Mouse (Mus musculus): ENCODE measurements around the gene Mea1. TPM values are rescaled to one million over a fixed set of nuclear protein-coding genes. Genes with fewer than 3 reads are reported as not detected.
A peak's percentile ranks its signal among the peaks of the same experiment; 100 is the strongest.

Mea1 gene
- 67.4 and 77.4 TPM in 2 replicates for polyA plus RNA-seq (2016; fragmentation: Nextera tagmentation; extraction: Ambion mirVana)

- 92% methylated on average over 7 of the region's 9 CpGs for WGBS (ENCODE audit: insufficient replicate concordance)
- Histone ChIP-seq H3K27me3 (replicated peaks) (no peaks in the 10 kb centered on the region), H3K27ac (peak within 1 kb of the TSS; percentile 90), H3K9ac (peak within 1 kb of the TSS; percentile 85), H3K9me3 (replicated peaks) (no peaks in the 10 kb centered on the region), H3K4me1 (peaks cover 51% of the 10 kb centered on the region), H3K4me2 (peak within 1 kb of the TSS; percentile 85), H3K4me3 (peak within 1 kb of the TSS; percentile 81), H3K36me3 (peaks cover 54% of the 10 kb centered on the region)
- no peak for ATAC-seq
Observed at GRCm38 (mm10) chr17:46678416-46678815, at the start of gene Mea1. Mea1 (plus strand) TSS chr17:46678793.

GRCm38 (mm10) chr17:46629685-46630441, 48.7 kb upstream of the Mea1 start:
- peak; percentile 18 for ATAC-seq
- H3K27ac ChIP-seq, result peak overlapping the region; percentile 71
- H3K9me3 ChIP-seq (replicated peaks), result no peaks in the 10 kb centered on the region
- H3K27me3 ChIP-seq (replicated peaks), result peaks cover 57% of the 10 kb centered on the region
- H3K4me2 ChIP-seq, result peak overlapping the region; percentile 70
- no peak overlapping the region for H3K9ac ChIP-seq
- H3K4me1 ChIP-seq, result peaks cover 37% of the 10 kb centered on the region
- 19% methylated on average over 12 of the region's 12 CpGs for WGBS (ENCODE audit: insufficient replicate concordance)
- H3K36me3 ChIP-seq, result no peaks in the 10 kb centered on the region; the same call in 1 of the 2 replicates
- peak overlapping the region; percentile 66 for H3K4me3 ChIP-seq

GRCm38 (mm10) chr17:46636831-46637523, 41.6 kb upstream of the Mea1 start:
- no peak for ATAC-seq
- Histone ChIP-seq H3K9me3 (replicated peaks) (no peaks in the 10 kb centered on the region), H3K9ac (no peak overlapping the region; the same call in 1 of the 2 replicates), H3K4me1 (peaks cover 10% of the 10 kb centered on the region; the same call in 1 of the 2 replicates), H3K36me3 (peaks cover 8% of the 10 kb centered on the region), H3K27me3 (replicated peaks) (no peaks in the 10 kb centered on the region), H3K4me3 (no peak overlapping the region), H3K4me2 (peak overlapping the region; percentile 43), H3K27ac (no peak overlapping the region)
- WGBS (ENCODE audit: insufficient replicate concordance), result 25% methylated on average over 15 of the region's 15 CpGs

GRCm38 (mm10) chr17:46639929-46640328, 38.7 kb upstream of the Mea1 start:
- 49% methylated on average over 9 of the region's 9 CpGs for WGBS (ENCODE audit: insufficient replicate concordance)

GRCm38 (mm10) chr17:46642060-46642459, 36.5 kb upstream of the Mea1 start:
- no peak overlapping the region for H3K4me2 ChIP-seq
- 75% methylated on average over 17 of the region's 17 CpGs for WGBS (ENCODE audit: insufficient replicate concordance)
- H3K9me3 ChIP-seq (replicated peaks), result no peaks in the 10 kb centered on the region
- peaks cover 6% of the 10 kb centered on the region; the same call in 1 of the 2 replicates for H3K36me3 ChIP-seq
- H3K9ac ChIP-seq, result no peak overlapping the region
- H3K27ac ChIP-seq, result no peak overlapping the region
- no peak for ATAC-seq
- H3K4me1 ChIP-seq, result peaks cover 23% of the 10 kb centered on the region
- H3K27me3 ChIP-seq (replicated peaks), result no peaks in the 10 kb centered on the region
- no peak overlapping the region for H3K4me3 ChIP-seq

More at GRCm38 (mm10) chr17:46639929-46640328, 38.7 kb upstream of the Mea1 start:
- no peak overlapping the region for H3K27ac ChIP-seq
- peaks cover 10% of the 10 kb centered on the region; the same call in 1 of the 2 replicates for H3K36me3 ChIP-seq
- no peak overlapping the region for H3K9ac ChIP-seq
- no peak overlapping the region for H3K4me2 ChIP-seq
- no peaks in the 10 kb centered on the region for H3K27me3 ChIP-seq (replicated peaks)
- no peak for ATAC-seq
- peaks cover 19% of the 10 kb centered on the region for H3K4me1 ChIP-seq
- no peak overlapping the region for H3K4me3 ChIP-seq
- H3K9me3 ChIP-seq (replicated peaks), result no peaks in the 10 kb centered on the region

- Histone ChIP-seq H3K9me3 (replicated peaks) (no peaks in the 10 kb centered on the region), H3K4me2 (peak overlapping the region; percentile 97), H3K27me3 (replicated peaks) (no peaks in the 10 kb centered on the region), H3K36me3 (peaks cover 21% of the 10 kb centered on the region), H3K4me1 (peaks cover 25% of the 10 kb centered on the region), H3K27ac (no peak overlapping the region), H3K9ac (0 out of 2 replicates have a peak overlapping the region, but pooled peaks have one; percentile 79), H3K4me3 (peak overlapping the region; percentile 80; the same call in 1 of the 2 replicates)
- ATAC-seq, result no peak
- 82% methylated on average over 12 of the region's 12 CpGs for WGBS (ENCODE audit: insufficient replicate concordance)
Observed at GRCm38 (mm10) chr17:46644152-46644805, 34.3 kb upstream of the Mea1 start.

GRCm38 (mm10) chr17:46644916-46645475, 33.6 kb upstream of the Mea1 start:
- 9% methylated on average over 11 of the region's 11 CpGs for WGBS (ENCODE audit: insufficient replicate concordance)
- ATAC-seq, result peak; percentile 25
- peak overlapping the region; percentile 80 for H3K4me3 ChIP-seq

GRCm38 (mm10) chr17:46645561-46646321, 32.9 kb upstream of the Mea1 start, which contains the start of the genes Klc4 and Mrpl2:
Klc4 (minus strand) TSS chr17:46646022.
Mrpl2 (plus strand) TSS chr17:46646229.
- H3K27me3 ChIP-seq (replicated peaks), result no peaks in the 10 kb centered on the region
- peak within 1 kb of the TSS; percentile 97 for H3K4me2 ChIP-seq
- WGBS (ENCODE audit: insufficient replicate concordance), result under 1% methylated on average over 53 of the region's 53 CpGs
- H3K4me1 ChIP-seq, result peaks cover 38% of the 10 kb centered on the region
- H3K4me3 ChIP-seq, result peak within 1 kb of the TSS; percentile 80
- H3K9ac ChIP-seq, result peak within 1 kb of the TSS; percentile 79
- peak within 1 kb of the TSS; percentile 81 for H3K27ac ChIP-seq
- ATAC-seq, result peak; percentile 75
- no peaks in the 10 kb centered on the region for H3K9me3 ChIP-seq (replicated peaks)
- H3K36me3 ChIP-seq, result peaks cover 22% of the 10 kb centered on the region

More at GRCm38 (mm10) chr17:46644916-46645475, 33.6 kb upstream of the Mea1 start:
- Histone ChIP-seq H3K27me3 (replicated peaks) (no peaks in the 10 kb centered on the region), H3K36me3 (peaks cover 22% of the 10 kb centered on the region), H3K4me1 (peaks cover 32% of the 10 kb centered on the region), H3K9me3 (replicated peaks) (no peaks in the 10 kb centered on the region), H3K9ac (peak overlapping the region; percentile 79), H3K27ac (peak overlapping the region; percentile 81), H3K4me2 (peak overlapping the region; percentile 97)

- Histone ChIP-seq H3K27ac (peak overlapping the region; percentile 80), H3K4me1 (peaks cover 44% of the 10 kb centered on the region), H3K4me3 (peak overlapping the region; percentile 80), H3K9me3 (replicated peaks) (no peaks in the 10 kb centered on the region), H3K9ac (peak overlapping the region; percentile 77), H3K36me3 (peaks cover 22% of the 10 kb centered on the region), H3K4me2 (peak overlapping the region; percentile 97), H3K27me3 (replicated peaks) (no peaks in the 10 kb centered on the region)
- under 1% methylated on average over 19 of the region's 19 CpGs for WGBS (ENCODE audit: insufficient replicate concordance)
- peak; percentile 38; the same call in 1 of the 2 replicates for ATAC-seq
Observed at GRCm38 (mm10) chr17:46646322-46646662, 32.3 kb upstream of the Mea1 start.

- Histone ChIP-seq H3K4me3 (peak overlapping the region; percentile 80), H3K36me3 (peaks cover 20% of the 10 kb centered on the region), H3K9me3 (replicated peaks) (no peaks in the 10 kb centered on the region), H3K9ac (peak overlapping the region; percentile 77), H3K27ac (no peak overlapping the region), H3K27me3 (replicated peaks) (no peaks in the 10 kb centered on the region), H3K4me2 (peak overlapping the region; percentile 97), H3K4me1 (peaks cover 54% of the 10 kb centered on the region)
- 82% methylated on average over 7 of the region's 7 CpGs for WGBS (ENCODE audit: insufficient replicate concordance)
- no peak for ATAC-seq
Observed at GRCm38 (mm10) chr17:46647279-46647678, 31.3 kb upstream of the Mea1 start.

- H3K27ac ChIP-seq, result 0 out of 2 replicates have a peak overlapping the region, but pooled peaks have one; percentile 17
- no peaks in the 10 kb centered on the region for H3K27me3 ChIP-seq (replicated peaks)
- peaks cover 32% of the 10 kb centered on the region for H3K36me3 ChIP-seq
- 89% methylated on average over 9 of the region's 9 CpGs for WGBS (ENCODE audit: insufficient replicate concordance)
- no peaks in the 10 kb centered on the region for H3K9me3 ChIP-seq (replicated peaks)
- ATAC-seq, result no peak
- no peak overlapping the region for H3K4me2 ChIP-seq
- no peak overlapping the region for H3K4me3 ChIP-seq
- peaks cover 56% of the 10 kb centered on the region for H3K4me1 ChIP-seq
- H3K9ac ChIP-seq, result no peak overlapping the region
Observed at GRCm38 (mm10) chr17:46648436-46648835, 30.2 kb upstream of the Mea1 start.

All from liver, embryonic 12.5 days (tissue).